Mouse (Mus musculus) liver, embryonic 16.5 days (tissue): ENCODE measurements at regions not wholly inside any gene's neighbourhood (a gene's known extent, or its start where the extent isn't known, plus 50 kb on each side); places are given as distances from the start of the nearest gene placed in this dataset.

ENCODE experiments used
- ATAC-seq: fragments of 200-750 bp; cut with Nextera tagmentation; 2 replicates; pipeline ENCODE4 v1.8.0; 2017; ENCODE audit warnings: low read depth, mild to moderate bottlenecking, moderate number of reproducible peaks, moderate library complexity
- H3K27ac ChIP-seq: fragments of 300-500 bp; sonication (generic); 2 replicates; pipeline ENCODE4 v1.5.1; 2014; ENCODE audit warnings: mild to moderate bottlenecking, low read length
- H3K27me3 ChIP-seq: fragments of 300-500 bp; sonication (generic); 2 replicates; pipeline ENCODE4 v1.6.1; 2014; ENCODE audit warnings: low read depth, low read length, mixed read lengths; ENCODE audit not compliant: control insufficient read depth, insufficient read depth
- H3K36me3 ChIP-seq: fragments of 300-500 bp; sonication (generic); 2 replicates; pipeline ENCODE4 v1.6.1; 2014; ENCODE audit warnings: mild to moderate bottlenecking; ENCODE audit not compliant: control insufficient read depth, insufficient read depth
- H3K4me1 ChIP-seq: fragments of 300-500 bp; sonication (generic); 2 replicates; pipeline ENCODE4 v1.6.1; 2014; ENCODE audit warnings: low read depth, low read length, mixed read lengths; ENCODE audit not compliant: control insufficient read depth
- H3K4me2 ChIP-seq: fragments of 300-500 bp; sonication (generic); 2 replicates; pipeline ENCODE4 v1.6.1; 2014; ENCODE audit warnings: low read depth, low read length, mixed read lengths
- H3K4me3 ChIP-seq: fragments of 300-500 bp; sonication (generic); 2 replicates; pipeline ENCODE4 v1.5.1; 2014; ENCODE audit warnings: low read depth, mild to moderate bottlenecking, low read length
- H3K9ac ChIP-seq: fragments of 300-500 bp; sonication (generic); 2 replicates; pipeline ENCODE4 v1.6.1; 2014; ENCODE audit warnings: low read depth, low read length
- H3K9me3 ChIP-seq: fragments of 300-500 bp; sonication (generic); replicated peaks from 2 replicates; pipeline ENCODE4 v1.6.1; 2016; ENCODE audit warnings: low read length; ENCODE audit not compliant: control insufficient read depth
- WGBS: fragments of 180-500 bp; shearing (Covaris S2); extraction: QIAGEN DNeasy Blood & Tissue Kit; methylation state at CpG from one replicate; pipeline ENCODE4 v1.1.7; 2014; ENCODE audit not compliant: insufficient replicate concordance; 5-methylcytosine and 5-hydroxymethylcytosine counted together

- no peaks in the 10 kb centered on the region for H3K27me3 ChIP-seq
- no peaks in the 10 kb centered on the region for H3K36me3 ChIP-seq
- no peaks in the 10 kb centered on the region for H3K9me3 ChIP-seq
- no peak for ATAC-seq
- H3K9ac ChIP-seq = no peak overlapping the region
- no peaks in the 10 kb centered on the region for H3K4me1 ChIP-seq
- 46% methylated on average over 2 of the region's 2 CpGs for WGBS
- no peak overlapping the region for H3K4me3 ChIP-seq
- H3K4me2 ChIP-seq = no peak overlapping the region
- no peak overlapping the region for H3K27ac ChIP-seq
Measured at GRCm38 (mm10) chr1:50685361-50685760, 215.1 kb upstream of the Tmeff2 start.

- no peaks in the 10 kb centered on the region for H3K36me3 ChIP-seq
- ATAC-seq = no peak
- H3K4me1 ChIP-seq = no peaks in the 10 kb centered on the region
- no peak overlapping the region for H3K4me3 ChIP-seq
- H3K27ac ChIP-seq = no peak overlapping the region
- H3K9me3 ChIP-seq = no peaks in the 10 kb centered on the region
- no peak overlapping the region for H3K9ac ChIP-seq
- no peaks in the 10 kb centered on the region for H3K27me3 ChIP-seq
- no peak overlapping the region for H3K4me2 ChIP-seq
- WGBS = 59% methylated on average over 1 of the region's 1 CpGs
Measured at GRCm38 (mm10) chr1:50696916-50697315, 203.5 kb upstream of the Tmeff2 start.

- ATAC-seq = no peak
- Histone ChIP-seq H3K4me2 (no peak overlapping the region), H3K9me3 (no peaks in the 10 kb centered on the region), H3K27me3 (no peaks in the 10 kb centered on the region), H3K9ac (no peak overlapping the region), H3K4me3 (no peak overlapping the region), H3K4me1 (no peaks in the 10 kb centered on the region), H3K36me3 (no peaks in the 10 kb centered on the region), H3K27ac (no peak overlapping the region)
- 57% methylated on average over 7 of the region's 7 CpGs for WGBS
Measured at GRCm38 (mm10) chr1:50697333-50698216, 202.9 kb upstream of the Tmeff2 start.

- ATAC-seq = no peak
- no peaks in the 10 kb centered on the region for H3K36me3 ChIP-seq
- no peaks in the 10 kb centered on the region for H3K9me3 ChIP-seq
- H3K27ac ChIP-seq = no peak overlapping the region
- no peak overlapping the region for H3K9ac ChIP-seq
- H3K4me3 ChIP-seq = no peak overlapping the region
- H3K27me3 ChIP-seq = no peaks in the 10 kb centered on the region
- H3K4me2 ChIP-seq = no peak overlapping the region
- no peaks in the 10 kb centered on the region for H3K4me1 ChIP-seq
- 57% methylated on average over 2 of the region's 2 CpGs for whole genome bisulfite sequencing
Measured at GRCm38 (mm10) chr1:50704639-50705038, 195.8 kb upstream of the Tmeff2 start.

DNA sequence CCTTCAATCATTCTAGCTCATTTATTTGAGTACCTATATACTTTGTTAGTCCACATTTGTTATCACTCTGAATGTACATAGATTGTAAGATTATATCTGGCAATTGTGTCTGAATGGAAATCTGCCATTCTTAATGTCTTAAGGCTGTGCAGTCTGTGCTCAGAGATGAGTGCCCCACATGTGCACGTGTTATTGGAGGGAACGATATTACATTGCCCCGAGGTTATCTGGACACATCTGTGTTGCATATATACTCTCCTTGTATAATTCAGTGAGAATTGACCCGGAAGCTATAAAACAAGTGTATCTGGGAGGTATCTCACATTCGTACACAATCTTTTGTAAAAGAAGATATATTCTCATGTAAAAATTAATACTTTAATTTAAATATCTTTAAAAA, 155.4 kb upstream of the Tmeff2 start:
- no peak overlapping the region for H3K4me2 ChIP-seq
- no peak overlapping the region for H3K27ac ChIP-seq
- no peaks in the 10 kb centered on the region for H3K9me3 ChIP-seq
- H3K4me3 ChIP-seq = no peak overlapping the region
- no peaks in the 10 kb centered on the region for H3K27me3 ChIP-seq
- H3K4me1 ChIP-seq = no peaks in the 10 kb centered on the region
- no peak overlapping the region for H3K9ac ChIP-seq
- 65% methylated on average over 5 of the region's 5 CpGs for WGBS
- no peak for ATAC-seq
- no peaks in the 10 kb centered on the region for H3K36me3 ChIP-seq

GRCm38 (mm10) chr1:50770211-50770610, 130.2 kb upstream of the Tmeff2 start:
- H3K9me3 ChIP-seq = no peaks in the 10 kb centered on the region

DNA sequence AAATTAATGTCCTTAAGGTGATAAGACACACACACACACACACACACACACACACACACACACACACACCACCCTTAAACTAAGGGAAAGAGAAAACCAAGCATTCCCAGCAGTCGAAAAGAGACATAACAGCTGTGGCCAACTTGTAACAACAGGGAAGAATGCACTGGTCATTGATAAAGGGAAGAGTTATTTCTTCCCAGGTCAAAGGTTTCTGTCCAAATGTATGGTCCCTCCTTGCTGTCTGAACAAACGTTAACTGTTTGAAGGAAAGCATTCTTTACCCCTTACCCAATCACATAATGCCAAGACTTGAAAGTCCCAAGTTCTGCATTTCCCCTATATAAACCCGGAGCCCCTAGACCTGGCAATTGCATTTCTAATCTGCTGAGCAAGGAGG, 105.2 kb upstream of the Tmeff2 start:
- 48% methylated on average over 3 of the region's 3 CpGs for WGBS
- Histone ChIP-seq H3K9ac (no peak overlapping the region), H3K4me2 (no peak overlapping the region), H3K36me3 (no peaks in the 10 kb centered on the region), H3K4me3 (no peak overlapping the region), H3K27ac (no peak overlapping the region), H3K4me1 (no peaks in the 10 kb centered on the region), H3K27me3 (no peaks in the 10 kb centered on the region), H3K9me3 (no peaks in the 10 kb centered on the region)
- ATAC-seq = no peak

More at GRCm38 (mm10) chr1:50770211-50770610, 130.2 kb upstream of the Tmeff2 start:
- Histone ChIP-seq H3K4me1 (no peaks in the 10 kb centered on the region), H3K4me3 (no peak overlapping the region), H3K27ac (no peak overlapping the region), H3K9ac (no peak overlapping the region), H3K27me3 (no peaks in the 10 kb centered on the region), H3K4me2 (no peak overlapping the region), H3K36me3 (no peaks in the 10 kb centered on the region)
- no peak for ATAC-seq

GRCm38 (mm10) chr1:50798166-50798565, 102.3 kb upstream of the Tmeff2 start:
- Histone ChIP-seq H3K9me3 (no peaks in the 10 kb centered on the region), H3K36me3 (no peaks in the 10 kb centered on the region), H3K9ac (no peak overlapping the region), H3K4me2 (no peak overlapping the region), H3K27me3 (no peaks in the 10 kb centered on the region), H3K4me1 (no peaks in the 10 kb centered on the region), H3K27ac (no peak overlapping the region), H3K4me3 (no peak overlapping the region)
- 48% methylated on average over 3 of the region's 3 CpGs for WGBS
- ATAC-seq = no peak

GRCm38 (mm10) chr1:50806321-50806720, 94.1 kb upstream of the Tmeff2 start:
- Histone ChIP-seq H3K27me3 (no peaks in the 10 kb centered on the region), H3K4me3 (no peak overlapping the region), H3K4me1 (no peaks in the 10 kb centered on the region), H3K9ac (no peak overlapping the region), H3K9me3 (no peaks in the 10 kb centered on the region), H3K36me3 (no peaks in the 10 kb centered on the region), H3K4me2 (no peak overlapping the region), H3K27ac (no peak overlapping the region)
- WGBS = 53% methylated on average over 1 of the region's 1 CpGs
- no peak for ATAC-seq
